Mouse (Mus musculus) gastrocnemius, postnatal 10 days (tissue): ENCODE data around the gene Angptl7. TPM values are rescaled to one million over a fixed set of nuclear protein-coding genes. Genes with fewer than 3 reads are reported as not detected.

ENCODE experiments used
- DNase-seq: peaks from one replicate; pipeline ENCODE4 v3.0.0; 2021; ENCODE audit warnings: mixed read lengths
- long read RNA-seq, 2 experiments: library from polyadenylated mRNA; stranded (forward); transcript quantifications; one replicate each; pipeline ENCODE4 v2.0.0; 2021
- total RNA-seq, 2 experiments: library from RNA; stranded (reverse); gene quantifications; 2 replicates each; pipeline ENCODE4 v1.2.3; 2021

Gene Angptl7
- 10 to 100 TPM in 1 of 2 experiments, 1 to 10 TPM in 1; 3.8 to 24.4 TPM for total RNA-seq
- long read RNA-seq, experiment 1, transcript Angptl7-201 (5 exons, 2,157 nt), result major isoform, 10 of 15 reads
- long read RNA-seq, experiment 1, partial matches to known transcripts, result 1 of 15 reads
- long read RNA-seq, experiment 1, other reads (novel, unspliced or antisense), result 4 of 15 reads
- long read RNA-seq, experiment 2, transcript Angptl7-201 (5 exons, 2,157 nt), result major isoform, 47 of 55 reads
- long read RNA-seq, experiment 2, partial matches to known transcripts, result 1 of 55 reads
- long read RNA-seq, experiment 2, other reads (novel, unspliced or antisense), result 7 of 55 reads

- no peak for DNase-seq
Observed at GRCm38 (mm10) chr4:148500410-148500867, at the start of gene Angptl7. TSS of gene Angptl7 (minus strand) at chr4:148500460.

- DNase-seq, result no peak
Observed at GRCm38 (mm10) chr4:148549106-148549505, 48.8 kb upstream of the Angptl7 start.

DNA sequence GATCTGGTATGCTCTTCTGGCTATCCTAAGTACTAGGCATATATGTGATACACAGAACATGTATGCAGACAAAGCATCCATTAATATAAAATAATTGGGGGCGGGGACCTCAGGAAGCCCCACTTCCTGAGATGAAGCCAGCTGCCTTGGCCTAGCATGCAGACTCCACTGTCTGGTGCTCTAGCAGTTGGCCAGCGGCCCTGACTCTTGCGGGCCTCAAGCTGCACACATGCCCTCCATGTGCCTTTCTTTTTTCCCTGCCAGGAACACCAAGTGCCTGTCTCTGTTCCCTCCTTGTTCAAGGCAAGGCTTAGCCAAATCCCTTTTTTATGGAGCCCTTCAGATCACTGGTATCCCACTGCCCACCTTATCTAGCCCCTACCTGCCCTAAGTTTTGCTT is 35.6 kb upstream of the Angptl7 start:
- no peak for DNase-seq

DNA sequence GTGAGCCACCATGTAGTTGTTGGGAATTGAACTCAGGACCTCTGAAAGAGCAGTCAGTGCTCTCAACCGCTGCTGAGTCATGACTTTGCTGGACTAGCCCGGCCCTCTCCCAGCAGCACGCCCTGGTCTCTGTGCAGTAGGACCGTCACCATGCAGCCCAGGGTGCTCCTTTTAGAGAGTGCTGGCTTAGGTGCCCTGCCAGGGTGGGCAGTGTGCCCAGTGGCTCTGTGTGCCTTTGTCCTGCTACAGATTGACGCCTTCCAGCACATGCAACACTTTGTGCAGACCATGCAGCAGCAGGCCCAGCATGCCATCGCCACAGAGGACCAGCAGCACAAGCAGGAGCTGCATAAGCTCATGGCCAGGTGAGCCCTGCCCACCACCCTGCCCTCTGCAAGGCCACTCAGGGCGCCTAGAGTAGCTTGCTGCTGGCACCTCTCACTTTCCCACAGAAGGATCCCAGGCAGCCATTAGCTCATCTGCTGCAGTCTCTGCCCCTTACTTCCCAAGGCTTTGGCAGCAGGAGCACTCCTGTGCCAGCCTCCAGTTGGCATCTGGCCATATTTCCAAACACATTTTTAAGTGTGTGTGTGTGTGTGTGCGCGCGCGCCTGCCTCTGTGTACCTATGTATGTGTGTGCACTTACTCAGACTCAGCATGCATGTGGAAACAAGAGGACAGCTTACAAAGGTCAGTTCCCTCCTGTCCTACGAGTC is 33.5 kb upstream of the Angptl7 start:
- DNase-seq, result no peak

DNA sequence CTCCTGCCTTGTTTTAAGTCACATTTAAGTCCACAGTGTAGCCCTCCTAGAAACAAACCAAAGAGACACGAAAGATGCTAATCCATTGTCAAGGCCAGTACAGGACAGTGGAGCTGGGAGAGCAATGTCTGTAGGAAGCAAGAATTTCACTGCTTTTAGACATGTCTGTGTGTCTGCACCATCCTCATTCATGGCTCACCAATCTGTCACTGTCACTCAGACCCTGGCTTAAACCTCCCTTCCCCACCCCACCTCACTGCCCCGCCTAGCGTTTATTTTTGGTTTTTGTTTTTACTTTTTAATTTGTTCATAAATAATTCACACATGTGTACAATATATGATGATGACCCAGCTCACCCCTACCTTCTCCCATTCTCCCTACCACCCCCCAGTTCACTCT is 32.3 kb upstream of the Angptl7 start:
- no peak for DNase-seq

- DNase-seq, result no peak
Observed at GRCm38 (mm10) chr4:148531341-148531740, 31.1 kb upstream of the Angptl7 start.

- no peak for DNase-seq
Observed at GRCm38 (mm10) chr4:148530778-148531177, 30.5 kb upstream of the Angptl7 start.

DNA sequence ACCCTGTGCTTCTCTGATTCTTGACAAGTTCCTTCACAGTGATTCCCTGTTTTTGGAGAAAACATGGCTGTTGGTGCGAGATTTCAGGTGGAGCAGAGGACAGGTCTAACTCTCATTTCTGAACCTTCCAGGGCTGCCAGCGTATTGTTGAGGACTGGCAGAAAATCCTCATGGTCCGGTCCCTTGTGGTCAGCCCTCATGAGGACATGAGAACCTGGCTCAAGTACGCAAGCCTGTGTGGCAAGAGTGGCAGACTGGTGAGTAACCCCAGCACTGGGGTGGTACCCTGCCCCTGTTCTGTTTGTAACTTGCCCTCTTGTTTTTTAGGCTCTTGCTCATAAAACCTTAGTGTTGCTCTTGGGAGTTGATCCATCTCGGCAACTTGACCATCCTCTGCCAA is 30.1 kb upstream of the Angptl7 start:
- DNase-seq, result no peak

DNA sequence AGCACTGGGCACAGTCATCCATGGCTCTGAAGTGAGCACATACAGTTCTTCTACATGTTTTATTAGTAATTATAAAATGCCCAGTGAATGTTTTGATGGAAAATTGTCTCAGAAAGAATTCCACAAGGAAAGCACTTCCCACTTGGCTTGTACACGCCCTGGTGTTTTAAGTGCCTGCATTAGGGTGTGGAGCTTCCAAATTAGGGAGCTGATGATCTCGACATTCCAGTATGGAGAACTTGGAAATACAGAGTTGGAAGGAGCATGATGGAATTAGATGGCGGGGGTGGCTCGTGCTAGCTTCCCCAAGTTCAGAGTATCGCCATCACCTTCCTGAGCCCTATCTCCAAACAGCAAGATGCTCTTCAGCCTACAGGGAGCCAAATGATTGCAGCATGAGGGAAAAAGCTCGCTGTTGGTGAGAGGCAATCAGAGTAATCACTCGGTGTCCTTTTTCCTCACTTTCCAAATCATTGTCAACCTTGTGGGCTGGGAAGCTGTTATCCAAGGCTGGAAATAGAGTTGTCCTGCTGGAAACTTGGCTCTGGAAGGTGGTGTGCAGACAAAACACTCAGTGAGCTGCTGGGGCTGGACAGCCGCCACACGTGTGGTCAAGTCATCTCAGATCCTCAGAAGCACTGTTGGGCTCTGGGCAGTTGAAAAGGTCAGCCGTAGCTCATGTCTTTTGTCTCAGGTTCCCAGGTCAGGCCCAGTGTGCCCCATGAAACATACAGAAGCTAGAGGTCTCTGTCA is 27.1 kb upstream of the Angptl7 start:
- no peak for DNase-seq

- DNase-seq, result no peak
Observed at GRCm38 (mm10) chr4:148523538-148523937, 23.3 kb upstream of the Angptl7 start.

- DNase-seq, result no peak
Observed at GRCm38 (mm10) chr4:148518235-148518795, 18.1 kb upstream of the Angptl7 start.

GRCm38 (mm10) chr4:148517809-148518208 is 17.5 kb upstream of the Angptl7 start:
- DNase-seq, result no peak

DNA sequence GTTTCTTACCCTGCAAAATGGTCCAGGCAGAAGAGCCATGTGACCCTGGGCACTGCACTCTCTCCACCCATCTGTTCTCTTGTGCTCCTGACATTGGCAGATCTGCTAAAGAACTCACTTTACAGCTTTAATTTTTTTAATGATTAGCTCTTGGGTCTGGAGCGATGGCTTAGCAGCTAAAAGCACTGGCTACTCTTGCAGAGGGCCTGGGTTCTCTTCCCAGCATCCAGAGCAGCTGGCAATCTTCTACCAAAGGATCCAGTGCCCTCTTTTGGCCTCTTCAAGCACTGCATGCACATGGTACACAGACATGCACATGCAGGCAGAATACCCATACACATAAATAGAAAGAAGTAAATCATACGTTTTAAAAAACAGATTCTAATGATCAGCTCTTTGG is 15.1 kb upstream of the Angptl7 start:
- no peak for DNase-seq

DNA sequence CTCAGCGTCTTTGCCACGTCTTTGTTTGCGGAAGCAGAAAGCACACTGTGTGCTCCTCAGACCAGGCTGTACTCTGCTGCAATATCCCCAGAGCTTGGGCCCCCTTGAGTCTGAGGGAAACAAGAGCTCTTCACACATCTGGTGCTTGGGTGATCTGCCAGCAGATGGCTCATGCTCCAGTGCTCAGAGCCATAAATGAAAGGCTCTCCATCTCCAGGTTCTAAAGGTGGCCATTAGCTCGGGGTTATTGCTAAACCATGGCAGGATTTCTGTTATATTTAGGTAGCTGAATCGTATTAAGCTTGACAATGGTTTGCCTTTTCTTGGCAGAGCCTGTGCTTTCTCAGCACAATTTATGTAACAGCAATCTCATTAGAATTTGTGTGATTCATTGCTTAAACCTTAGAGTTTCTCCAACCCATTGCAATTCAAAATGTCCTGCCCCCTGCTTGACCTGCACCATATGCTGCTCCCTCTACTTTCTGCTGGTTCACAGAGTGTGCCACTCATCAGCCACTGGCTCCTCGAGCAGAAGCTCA is 12.8 kb upstream of the Angptl7 start:
- no peak for DNase-seq

DNA sequence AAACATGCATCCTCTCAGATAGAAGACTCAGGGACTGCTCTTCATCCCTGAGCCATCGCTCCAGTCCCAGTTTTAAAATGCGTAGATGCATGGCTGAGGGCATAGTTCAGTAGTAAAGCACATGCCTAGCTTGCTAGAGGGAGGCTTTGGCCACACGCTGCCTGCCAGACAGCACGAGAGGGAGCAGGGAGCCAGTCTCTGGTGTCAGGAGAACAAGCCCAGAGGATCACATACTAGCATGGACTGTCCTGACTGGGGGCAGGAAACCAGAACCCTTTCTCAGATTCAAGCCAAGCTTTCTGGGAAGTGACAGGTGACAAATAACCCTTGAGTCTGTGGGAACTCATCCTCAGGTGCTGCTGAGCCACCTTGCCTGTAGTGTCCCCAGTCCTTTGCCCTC is 11.1 kb upstream of the Angptl7 start:
- no peak for DNase-seq

DNA sequence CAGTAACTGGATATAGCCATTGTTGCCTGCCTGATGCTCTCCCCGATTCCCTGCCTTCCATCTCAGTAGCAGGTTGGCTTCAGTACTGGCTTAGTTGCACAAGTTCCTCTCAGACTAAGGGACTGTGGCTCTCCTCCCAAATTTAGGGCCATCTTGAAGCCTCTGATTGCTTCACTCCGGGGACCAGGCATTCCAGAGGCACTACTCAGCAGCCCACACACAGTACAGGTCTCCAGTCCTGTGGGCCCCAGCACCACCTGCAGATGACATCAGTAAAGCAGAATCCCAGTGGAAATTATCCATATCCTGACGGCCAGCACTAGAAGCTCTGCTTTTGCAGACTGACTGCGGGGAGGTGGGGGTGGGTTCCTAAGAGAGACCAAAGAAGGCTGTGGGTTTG is 10.4 kb upstream of the Angptl7 start:
- DNase-seq, result no peak

GRCm38 (mm10) chr4:148509450-148510084 is 9.3 kb upstream of the Angptl7 start:
- no peak for DNase-seq

DNA sequence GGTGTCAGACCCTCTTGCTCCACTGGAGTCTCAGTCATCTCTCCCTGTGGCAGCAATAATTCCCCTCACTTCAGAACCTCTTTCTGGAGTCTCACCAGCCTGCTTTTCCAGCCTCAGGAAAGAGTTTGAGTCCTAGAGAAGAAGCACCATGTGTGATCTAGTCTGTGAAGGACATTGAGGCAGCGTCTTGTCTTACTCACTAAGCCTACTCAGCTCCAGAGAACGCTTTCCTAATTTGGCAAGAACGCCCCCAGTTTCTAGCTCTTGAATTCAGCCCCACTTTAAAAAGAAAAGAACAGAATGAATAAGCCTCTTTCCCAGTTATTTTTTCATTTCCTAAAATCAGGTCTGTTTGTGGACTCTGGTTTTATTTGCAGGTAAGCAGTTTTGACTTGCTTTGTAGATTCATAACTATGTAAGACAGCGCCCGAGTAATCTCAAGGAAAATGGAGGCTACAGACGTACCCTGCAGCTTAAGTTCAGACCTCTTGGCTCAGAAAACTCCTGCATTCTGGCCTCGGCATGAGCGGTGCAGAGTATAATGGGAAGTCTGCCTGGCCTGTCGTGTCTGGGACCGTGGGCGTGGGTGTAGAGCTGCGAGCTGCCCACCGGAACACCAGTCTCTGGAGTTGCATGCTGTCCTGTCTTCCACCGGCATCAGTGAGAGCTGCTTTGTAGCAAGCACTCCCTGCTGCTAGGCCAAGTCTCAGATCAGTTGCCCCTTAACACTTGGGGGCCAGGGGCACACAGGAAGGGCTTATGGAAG is 8.0 kb upstream of the Angptl7 start:
- DNase-seq, result no peak

DNA sequence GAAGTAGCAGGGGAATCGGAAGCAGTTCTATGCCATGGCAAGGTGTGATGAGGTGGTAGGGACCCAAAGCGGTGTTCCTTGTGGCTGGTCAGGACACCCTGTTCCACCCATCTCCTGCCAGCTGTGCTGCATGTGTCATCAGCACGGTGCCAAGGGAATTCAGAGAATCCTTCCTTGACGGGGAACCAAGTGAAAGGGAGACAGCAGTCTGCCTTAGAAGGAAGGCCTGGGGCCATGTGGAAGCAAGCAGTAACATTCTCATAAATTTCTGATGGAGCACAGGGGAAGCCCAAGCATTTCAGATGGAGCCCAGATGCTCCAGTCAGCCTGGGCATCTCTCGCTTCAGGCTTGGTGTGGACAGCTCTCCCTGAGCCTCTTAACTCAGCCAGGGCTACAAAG is 7.3 kb upstream of the Angptl7 start:
- DNase-seq, result no peak

DNA sequence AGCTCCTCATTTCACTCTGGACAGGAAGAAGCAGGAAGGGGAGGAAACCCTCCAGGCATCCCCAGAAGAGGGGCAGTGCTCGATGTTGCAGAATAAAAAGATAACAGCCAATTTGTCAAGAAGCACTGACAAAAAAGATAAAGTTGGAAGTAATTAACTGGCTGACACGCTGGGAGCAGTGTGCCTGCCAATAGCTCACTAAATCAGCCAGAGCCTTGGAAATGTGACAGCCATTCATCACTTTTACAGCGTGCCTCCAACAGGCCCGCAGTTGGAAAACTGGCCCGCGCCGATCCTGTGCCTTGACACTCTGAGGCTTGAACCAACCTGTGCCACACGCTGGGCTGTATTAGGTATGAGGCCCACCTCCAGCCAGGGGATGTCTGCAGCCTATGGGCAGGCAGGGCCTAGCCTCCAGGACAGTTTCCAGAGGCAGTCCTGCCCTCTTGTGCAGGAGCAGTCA is 4.3 kb upstream of the Angptl7 start:
- DNase-seq, result peak; percentile 43
